Mouse (Mus musculus) heart, adult 2 months (tissue): ENCODE measurements around the gene Top2a. TPM values are rescaled to one million over a fixed set of nuclear protein-coding genes. Genes with fewer than 3 reads are reported as not detected.
A peak's percentile ranks its signal among the peaks of the same experiment; 100 is the strongest.

Experiments used
- DNase-seq, 2 experiments: peaks; one replicate each; pipeline ENCODE4 v3.0.0; 2021
- H3K27ac ChIP-seq: fragments of 200-600 bp; 2 replicates; pipeline ENCODE4 v1.8.1; 2022
- H3K27me3 ChIP-seq: fragments of 200-500 bp; 2 replicates; pipeline ENCODE4 v1.6.1; 2012; ENCODE audit warnings: mild to moderate bottlenecking, low read length, inconsistent platforms, mixed read lengths; ENCODE audit not compliant: control insufficient read depth, insufficient read depth
- H3K36me3 ChIP-seq: fragments of 200-500 bp; 2 replicates; pipeline ENCODE4 v1.6.1; 2012; ENCODE audit warnings: low read length, inconsistent platforms; ENCODE audit not compliant: control insufficient read depth, insufficient read depth
- H3K4me1 ChIP-seq: fragments of 200-500 bp; 2 replicates; pipeline ENCODE4 v1.6.1; 2011; ENCODE audit warnings: low read length; ENCODE audit not compliant: control insufficient read depth, insufficient read depth
- H3K4me3 ChIP-seq: fragments of 200-600 bp; 2 replicates; pipeline ENCODE4 v1.8.1; 2022
- H3K79me2 ChIP-seq: fragments of 200-500 bp; replicated peaks from 2 replicates; pipeline ENCODE4 v1.6.1; 2012; ENCODE audit warnings: mild to moderate bottlenecking, inconsistent platforms, low read length, moderate library complexity, mixed read lengths; ENCODE audit not compliant: control insufficient read depth, insufficient read depth
- H3K9ac ChIP-seq: fragments of 200-500 bp; 2 replicates; pipeline ENCODE4 v1.6.1; 2012; ENCODE audit warnings: low read depth, mild to moderate bottlenecking, control low read depth, inconsistent platforms, low read length, mixed read lengths
- CTCF ChIP-seq: fragments of 200-600 bp; IDR thresholded peaks from 2 replicates; pipeline ENCODE4 v1.8.1; 2022; ENCODE audit warnings: antibody characterized with exemption, mild to moderate bottlenecking, moderate library complexity
- EP300 ChIP-seq: fragments of 200-500 bp; IDR thresholded peaks from 2 replicates; pipeline ENCODE4 v1.6.1; 2011; ENCODE audit warnings: low read depth, low read length, control low read depth; ENCODE audit not compliant: insufficient read depth
- POLR2A ChIP-seq: fragments of 200-500 bp; IDR thresholded peaks from 2 replicates; pipeline ENCODE4 v1.6.1; 2011; ENCODE audit warnings: mild to moderate bottlenecking, low read depth, low read length, control low read depth; ENCODE audit not compliant: insufficient read depth
- WGBS: fragments of 180-500 bp; shearing (Covaris S2); methylation state at CpG from one replicate; pipeline ENCODE4 v1.1.7; 2018; 5-methylcytosine and 5-hydroxymethylcytosine counted together
- intact Hi-C: fragments of 180-260 bp; cut with DNase I; formaldehyde crosslinking; loops from one replicate; pipeline ENCODE4 v1.15.1; 2025
- polyA plus RNA-seq: library from polyadenylated mRNA; depleted of rRNA; stranded (reverse); fragments of >200 nt; gene quantifications from 2 replicates; pipeline ENCODE4 v1.2.3, GENCODE M21; 2012
- total RNA-seq, 2 experiments: library from RNA; stranded (reverse); gene quantifications; 2 replicates each; pipeline ENCODE4 v1.2.3; 2021

Top2a gene
- total and polyA plus RNA-seq, 3 experiments, result 0.27 to 2.3 (median 1.4) TPM

DNA sequence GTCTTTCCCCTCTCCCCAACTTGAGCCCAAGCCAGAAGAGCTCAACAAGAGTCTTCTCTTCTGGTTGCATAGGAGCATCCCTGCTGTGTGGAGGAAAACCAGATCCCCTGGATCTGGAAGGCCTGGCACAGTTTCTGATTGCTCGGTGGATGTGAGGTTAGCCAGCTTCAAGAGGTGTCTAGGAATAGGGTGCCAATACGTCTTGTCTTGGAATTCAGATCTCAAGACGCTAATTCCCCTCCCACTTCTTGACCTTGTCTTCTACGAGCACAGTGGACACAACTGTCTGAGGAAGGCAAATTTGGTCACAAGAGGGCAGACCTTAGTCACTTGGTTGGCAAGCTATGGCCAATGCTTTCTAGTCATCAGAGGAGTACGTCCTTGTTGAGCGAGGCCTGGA, 19.6 kb upstream of the Top2a start:
- H3K79me2 ChIP-seq, result no peaks in the 10 kb centered on the region
- H3K4me1 ChIP-seq, result peaks cover 20% of the 10 kb centered on the region
- TF ChIP-seq CTCF (peak; percentile 39), EP300 (no peak), POLR2A (no peak)
- 43% methylated on average over 6 of the region's 6 CpGs for WGBS
- no peaks in the 10 kb centered on the region for H3K27me3 ChIP-seq
- H3K4me3 ChIP-seq, result no peak overlapping the region
- peak in 1 of 2 experiments; percentile 27 for DNase-seq
- intact Hi-C loops, result loop anchor here (5.0 kb wide), 1 partner anchor 121 kb away; no protein-coding TSS in a partner anchor
- no peaks in the 10 kb centered on the region for H3K36me3 ChIP-seq
- H3K9ac ChIP-seq, result no peak overlapping the region
- H3K27ac ChIP-seq, result peak overlapping the region; percentile 53

DNA sequence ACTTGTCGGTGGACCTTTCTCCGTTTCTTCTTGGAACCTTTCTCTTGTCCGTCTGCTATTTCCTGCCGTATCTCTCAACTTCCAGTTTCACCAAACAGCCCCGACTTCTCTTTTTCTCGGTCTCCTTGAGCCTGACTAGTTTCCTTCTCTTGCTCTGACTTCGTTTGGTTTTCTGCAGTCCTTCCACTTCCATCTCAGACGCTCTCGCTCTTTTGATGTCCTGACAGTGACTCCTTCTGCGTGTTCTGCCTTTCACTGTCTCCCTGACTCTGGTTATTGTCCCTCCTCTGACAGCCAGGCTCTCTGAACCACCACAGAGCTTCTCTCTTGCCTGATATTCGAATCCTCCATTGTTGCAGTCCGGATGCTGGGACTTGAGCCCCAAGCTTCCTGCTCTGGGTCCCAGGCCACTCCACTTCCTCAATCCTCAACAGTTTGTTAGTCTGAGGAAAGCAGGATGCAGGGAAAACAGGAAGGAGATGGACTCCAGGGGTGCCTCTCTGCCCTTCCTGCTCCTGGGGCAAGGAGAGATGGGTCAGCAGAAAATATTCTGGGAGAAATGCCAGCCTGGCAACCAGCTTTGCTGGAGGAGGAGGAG, 18.9 kb upstream of the Top2a start:
- peak overlapping the region; percentile 67 for H3K9ac ChIP-seq
- peak overlapping the region; percentile 31 for H3K4me3 ChIP-seq
- no peaks in the 10 kb centered on the region for H3K79me2 ChIP-seq
- TF ChIP-seq CTCF, result no peak
- peak; percentile 26; the same call in 1 of the 2 replicates for TF ChIP-seq EP300
- TF ChIP-seq POLR2A, result peak; percentile 45; the same call in 1 of the 2 replicates
- H3K27ac ChIP-seq, result peak overlapping the region; percentile 73
- intact Hi-C loops, result loop anchor here (5.0 kb wide), 1 partner anchor 121 kb away; no protein-coding TSS in a partner anchor
- peaks cover 20% of the 10 kb centered on the region for H3K4me1 ChIP-seq
- no peaks in the 10 kb centered on the region for H3K27me3 ChIP-seq
- H3K36me3 ChIP-seq, result no peaks in the 10 kb centered on the region
- WGBS, result 31% methylated on average over 12 of the region's 12 CpGs
- peak; percentile 61 to 67 for DNase-seq

DNA sequence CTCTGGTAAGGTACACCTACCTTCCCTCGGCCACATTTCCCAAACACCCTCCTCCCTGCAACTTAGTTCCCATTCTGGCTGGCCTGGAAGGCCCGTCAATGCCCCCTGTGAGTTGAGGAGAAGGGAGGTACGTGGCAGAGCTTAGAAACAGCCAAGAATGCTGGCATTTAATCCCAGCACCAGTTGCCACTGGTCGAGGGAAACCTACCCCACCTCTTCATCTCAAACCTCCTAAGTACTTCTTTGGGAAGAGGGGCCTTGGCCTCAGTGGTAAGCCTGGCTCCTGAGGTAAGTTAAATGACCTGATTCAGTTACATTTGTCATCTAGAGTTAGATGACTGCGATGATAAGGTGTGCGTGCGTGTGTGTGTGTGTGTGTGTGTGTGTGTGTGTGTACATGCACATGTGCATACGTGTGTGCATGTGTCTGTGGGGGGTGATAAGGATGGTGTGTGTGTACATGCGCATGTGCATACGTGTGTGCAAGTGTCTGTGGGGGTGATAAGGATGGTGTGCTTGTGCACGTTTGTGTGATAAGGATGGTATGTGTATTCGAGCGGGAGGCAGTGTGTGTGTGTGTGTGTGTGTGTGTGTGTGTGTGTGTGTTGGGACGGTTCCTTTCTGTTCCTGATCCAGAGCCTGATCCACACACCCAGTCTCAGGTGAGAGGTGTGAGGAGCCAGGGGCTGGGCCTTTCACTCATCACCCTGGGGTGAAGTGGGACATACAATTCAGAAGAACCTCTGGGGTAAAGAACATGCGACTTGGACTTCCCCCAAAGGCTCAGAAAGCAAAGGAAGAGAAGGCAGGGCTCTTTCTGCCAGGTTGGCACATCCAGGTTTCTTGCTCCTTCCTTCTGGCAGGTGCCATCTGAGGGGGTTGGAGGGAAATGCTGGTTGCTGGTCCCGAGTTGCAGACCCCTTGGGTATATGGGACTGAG, 18.1 kb upstream of the Top2a start:
- H3K36me3 ChIP-seq, result no peaks in the 10 kb centered on the region
- TF ChIP-seq POLR2A, result no peak
- no peak for TF ChIP-seq CTCF
- TF ChIP-seq EP300, result no peak
- WGBS, result 40% methylated on average over 16 of the region's 16 CpGs
- H3K27me3 ChIP-seq, result no peaks in the 10 kb centered on the region
- intact Hi-C loops, result loop anchor here (5.0 kb wide), 1 partner anchor 120 kb away; no protein-coding TSS in a partner anchor
- no peak for DNase-seq
- no peaks in the 10 kb centered on the region for H3K79me2 ChIP-seq
- H3K4me1 ChIP-seq, result peaks cover 17% of the 10 kb centered on the region
- H3K4me3 ChIP-seq, result peak overlapping the region; percentile 60
- H3K9ac ChIP-seq, result peak overlapping the region; percentile 67
- peak overlapping the region; percentile 81 for H3K27ac ChIP-seq

DNA sequence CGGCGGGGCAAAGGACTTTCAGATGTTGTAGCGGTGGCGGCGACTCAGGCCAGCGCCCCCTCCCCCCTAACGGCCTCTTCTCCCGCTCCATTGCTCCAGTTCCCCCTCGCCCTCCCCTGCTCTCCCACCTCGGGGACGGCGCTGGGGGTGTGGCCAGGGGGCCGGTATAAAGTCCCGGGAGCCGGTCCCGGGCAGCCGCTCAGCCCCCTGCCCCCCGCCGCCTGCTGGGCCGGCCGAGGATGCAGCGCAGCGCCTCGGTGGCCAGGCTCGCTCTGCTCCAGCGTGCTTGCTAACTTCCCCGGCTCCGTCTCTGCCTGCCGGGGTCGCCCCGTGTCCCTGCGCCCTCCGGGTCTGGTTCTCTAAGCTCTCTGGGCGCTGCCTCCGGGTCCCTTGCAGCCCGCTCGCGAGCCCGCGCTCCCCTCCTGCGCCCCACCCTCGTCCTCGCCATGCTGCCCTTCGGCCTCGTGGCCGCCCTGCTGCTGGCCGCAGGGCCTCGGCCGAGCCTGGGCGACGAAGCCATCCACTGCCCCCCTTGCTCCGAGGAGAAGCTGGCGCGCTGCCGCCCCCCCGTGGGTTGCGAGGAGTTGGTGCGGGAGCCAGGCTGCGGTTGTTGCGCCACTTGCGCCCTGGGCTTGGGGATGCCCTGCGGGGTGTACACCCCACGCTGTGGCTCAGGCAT, 17.2 kb upstream of the Top2a start, which contains the start of gene Igfbp4:
Gene Igfbp4, plus strand, starts transcription at position 194 of the 679 bp plus-strand sequence.
- intact Hi-C loops, result loop anchor here (5.0 kb wide), 1 partner anchor 119 kb away; no protein-coding TSS in a partner anchor
- peak; percentile 61; the same call in 1 of the 2 replicates for TF ChIP-seq POLR2A
- no peak for TF ChIP-seq EP300
- peak; percentile 50 for TF ChIP-seq CTCF
- Histone ChIP-seq H3K9ac (peak within 1 kb of the TSS; percentile 67), H3K27ac (peak within 1 kb of the TSS; percentile 81), H3K4me1 (peaks cover 14% of the 10 kb centered on the region), H3K79me2 (no peaks in the 10 kb centered on the region), H3K36me3 (no peaks in the 10 kb centered on the region), H3K27me3 (no peaks in the 10 kb centered on the region), H3K4me3 (peak within 1 kb of the TSS; percentile 60)
- DNase-seq, result peak; percentile 83 to 85
- WGBS, result 5% methylated on average over 62 of the region's 63 CpGs

DNA sequence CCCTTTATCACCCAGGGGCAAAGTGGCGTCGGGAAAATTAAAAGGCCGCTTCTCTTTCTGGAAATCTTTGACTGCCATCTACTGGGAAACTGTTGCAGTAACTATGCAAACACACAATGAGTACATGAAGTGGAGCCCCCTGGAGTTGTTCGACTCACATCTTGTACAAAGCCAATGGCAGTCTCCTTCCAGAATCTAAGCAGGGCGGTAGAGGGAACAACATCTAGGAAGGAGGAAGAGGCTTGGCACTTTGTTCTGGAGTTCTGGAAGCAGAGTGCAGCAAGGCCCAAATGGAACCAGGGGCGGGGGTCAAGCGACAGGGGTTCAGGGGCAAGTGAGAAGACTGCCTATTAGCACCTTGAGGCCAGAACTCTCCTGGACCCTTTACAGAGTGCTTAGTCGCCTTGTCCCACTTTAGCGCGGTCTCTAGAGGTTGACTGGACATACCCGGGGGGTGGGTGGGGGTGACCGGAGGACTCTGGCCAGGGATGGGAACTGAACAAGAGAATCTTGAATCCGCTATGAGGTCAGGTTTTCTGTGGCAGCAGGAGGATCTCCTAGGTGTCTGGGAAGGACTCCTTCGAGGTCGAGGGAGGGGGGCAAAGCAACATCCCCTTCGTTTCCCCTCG, 16.5 kb upstream of the Top2a start:
- DNase-seq, result peak; percentile 46 to 53
- H3K4me3 ChIP-seq, result peak overlapping the region; percentile 60
- WGBS, result 13% methylated on average over 17 of the region's 17 CpGs

More for the DNA sequence above, 16.5 kb upstream of the Top2a start:
- H3K4me1 ChIP-seq, result peaks cover 14% of the 10 kb centered on the region
- intact Hi-C loops, result loop anchor here (5.0 kb wide), 1 partner anchor 118 kb away; no protein-coding TSS in a partner anchor
- no peaks in the 10 kb centered on the region for H3K36me3 ChIP-seq
- H3K9ac ChIP-seq, result peak overlapping the region; percentile 67
- no peaks in the 10 kb centered on the region for H3K79me2 ChIP-seq
- peak overlapping the region; percentile 81 for H3K27ac ChIP-seq
- H3K27me3 ChIP-seq, result no peaks in the 10 kb centered on the region
- TF ChIP-seq EP300 (no peak), CTCF (peak; percentile 61), POLR2A (no peak)
